ENCODE assay signal across 21 mouse cellular contexts in genomic region chr1:82274361-82274760, GRCm38 (mm10). TPM values are rescaled to one million over a fixed set of nuclear protein-coding genes. Genes with fewer than 3 reads are reported as not detected.
DNase-seq lines count a peak whose midpoint lies in the region; ATAC-seq and TF ChIP-seq lines count a peak whose summit lies in the region.
"Had no signal": no experiment of that assay in that cellular context is flagged by ENCODE, and none has a peak within 500 bp of the region (broad histone marks: within the 10 kb centered on the region; RNA-seq: fewer than 3 reads in every experiment).

No protein-coding gene starts in this region.

- no peak for DNase-seq in forebrain, embryonic 14.5 days (ENCODE audit: low spot score)
- no peak for DNase-seq in heart, postnatal 0 days (ENCODE audit: low spot score)
- no peak for DNase-seq in heart, postnatal 36 days
- DNase-seq in lung, postnatal 0 days (ENCODE audit: low spot score) = peak; percentile 55
- DNase-seq in lung, postnatal 36 days = no peak
- DNase-seq: adrenal gland, postnatal 36 days; cerebellum, adult 9-11 months; heart, adult 11 months; kidney, adult 8-10 months; lung, adult 18-20 months; thymus, postnatal 14 days had no signal

- WGBS in forebrain, embryonic 12.5 days = 26% methylated on average over 1 of the region's 1 CpGs
- 25% methylated on average over 1 of the region's 1 CpGs for WGBS in forebrain, embryonic 14.5 days
- WGBS in heart, postnatal 0 days = 27% methylated on average over 1 of the region's 1 CpGs
- 36% methylated on average over 1 of the region's 1 CpGs for WGBS in lung, postnatal 0 days
- 21% methylated on average over 1 of the region's 1 CpGs for WGBS in limb, embryonic 13.5 days
- WGBS in neural tube, embryonic 15.5 days = 13% methylated on average over 1 of the region's 1 CpGs

- H3K4me1 ChIP-seq in forebrain, embryonic 12.5 days = peaks cover 28% of the 10 kb centered on the region
- H3K4me1 ChIP-seq in forebrain, embryonic 14.5 days (ENCODE audit: control insufficient read depth, insufficient read depth, low read length) = peaks cover 7% of the 10 kb centered on the region
- H3K4me1 ChIP-seq in heart, postnatal 0 days (ENCODE audit: control insufficient read depth, insufficient read depth) = peaks cover 34% of the 10 kb centered on the region
- H3K4me1 ChIP-seq in lung, postnatal 0 days (ENCODE audit: insufficient read depth, low read depth, low read length) = peaks cover 7% of the 10 kb centered on the region; the same call in 1 of the 2 replicates
- H3K4me1 ChIP-seq in limb, embryonic 13.5 days = peaks cover 18% of the 10 kb centered on the region
- H3K4me1 ChIP-seq in neural tube, embryonic 15.5 days = peaks cover 12% of the 10 kb centered on the region

- intact Hi-C loops in heart, postnatal 36 days (cut with DNase I) = no loop called here

- 0 out of 2 replicates have a peak overlapping the region, but pooled peaks have one; percentile 17 for H3K4me2 ChIP-seq in forebrain, embryonic 12.5 days
- H3K4me2 ChIP-seq in forebrain, embryonic 14.5 days (ENCODE audit: low read length) = no peak overlapping the region
- H3K4me2 ChIP-seq in heart, postnatal 0 days (ENCODE audit: low read depth, low read length) = no peak overlapping the region
- H3K4me2 ChIP-seq in lung, postnatal 0 days (replicated peaks; ENCODE audit: low read depth, low read length) = no peak overlapping the region
- H3K4me2 ChIP-seq in limb, embryonic 13.5 days (replicated peaks) = 0 out of 2 replicates have a peak overlapping the region, but pooled peaks have one; percentile 3
- H3K4me2 ChIP-seq in neural tube, embryonic 15.5 days = no peak overlapping the region
- H3K4me2 ChIP-seq: hindbrain, embryonic 15.5 days had no signal

- peak overlapping the region; percentile 63 for H3K27ac ChIP-seq in forebrain, embryonic 12.5 days
- H3K27ac ChIP-seq in forebrain, embryonic 14.5 days (ENCODE audit: low read depth, low read length) = no peak overlapping the region
- H3K27ac ChIP-seq in heart, postnatal 0 days (ENCODE audit: low read depth) = peak overlapping the region; percentile 56
- H3K27ac ChIP-seq in lung, postnatal 0 days (ENCODE audit: low read length) = peak overlapping the region; percentile 26; the same call in 1 of the 2 replicates
- no peak overlapping the region; the same call in 1 of the 2 replicates for H3K27ac ChIP-seq in limb, embryonic 13.5 days
- H3K27ac ChIP-seq in neural tube, embryonic 15.5 days (replicated peaks) = no peak overlapping the region
- H3K27ac ChIP-seq: hindbrain, embryonic 15.5 days; layer of hippocampus, adult 2 months had no signal

- TF ChIP-seq CTCF in heart, postnatal 0 days (IDR thresholded peaks at IDR 0.05; ENCODE audit: low read depth) = no peak
- TF ChIP-seq CTCF in lung, postnatal 0 days (IDR thresholded peaks at IDR 0.05) = no peak

- H3K9me3 ChIP-seq in forebrain, embryonic 12.5 days = no peaks in the 10 kb centered on the region
- no peaks in the 10 kb centered on the region for H3K9me3 ChIP-seq in forebrain, embryonic 14.5 days (replicated peaks; ENCODE audit: control insufficient read depth, low read length)
- no peaks in the 10 kb centered on the region for H3K9me3 ChIP-seq in heart, postnatal 0 days (replicated peaks; ENCODE audit: control insufficient read depth, low read length)
- H3K9me3 ChIP-seq in lung, postnatal 0 days (ENCODE audit: low read length) = no peaks in the 10 kb centered on the region
- no peaks in the 10 kb centered on the region for H3K9me3 ChIP-seq in limb, embryonic 13.5 days
- no peaks in the 10 kb centered on the region for H3K9me3 ChIP-seq in neural tube, embryonic 15.5 days (replicated peaks)
- H3K9me3 ChIP-seq: hindbrain, embryonic 15.5 days; midbrain, embryonic 13.5 days had no signal

- 0 out of 2 replicates have a peak, but pooled peaks have one; percentile 31 for ATAC-seq in forebrain, embryonic 12.5 days (ENCODE audit: low FRiP score)
- ATAC-seq in forebrain, embryonic 14.5 days = no peak
- no peak for ATAC-seq in heart, postnatal 0 days (ENCODE audit: insufficient read depth, low read depth)
- peak; percentile 68 for ATAC-seq in lung, postnatal 0 days
- no peak for ATAC-seq in limb, embryonic 13.5 days (ENCODE audit: low FRiP score, low read depth)
- ATAC-seq in neural tube, embryonic 15.5 days (ENCODE audit: low FRiP score) = no peak
- ATAC-seq: Patski had no signal

- H3K36me3 ChIP-seq in forebrain, embryonic 12.5 days (replicated peaks) = peaks cover 34% of the 10 kb centered on the region
- H3K36me3 ChIP-seq in forebrain, embryonic 14.5 days (ENCODE audit: control insufficient read depth, insufficient read depth, low read length) = peaks cover 26% of the 10 kb centered on the region
- peaks cover 15% of the 10 kb centered on the region for H3K36me3 ChIP-seq in heart, postnatal 0 days (replicated peaks; ENCODE audit: control insufficient read depth, insufficient read depth, low read length)
- peaks cover 5% of the 10 kb centered on the region; the same call in 1 of the 2 replicates for H3K36me3 ChIP-seq in lung, postnatal 0 days (ENCODE audit: insufficient read depth, low read length)
- H3K36me3 ChIP-seq in limb, embryonic 13.5 days = peaks cover 40% of the 10 kb centered on the region
- H3K36me3 ChIP-seq in neural tube, embryonic 15.5 days = peaks cover 18% of the 10 kb centered on the region

- no peak overlapping the region for H3K4me3 ChIP-seq in forebrain, embryonic 12.5 days (replicated peaks)
- no peak overlapping the region for H3K4me3 ChIP-seq in forebrain, embryonic 14.5 days (ENCODE audit: low read depth, low read length)
- no peak overlapping the region for H3K4me3 ChIP-seq in heart, postnatal 0 days (ENCODE audit: low read depth, low read length)
- H3K4me3 ChIP-seq in lung, postnatal 0 days (ENCODE audit: low read depth, low read length) = no peak overlapping the region
- no peak overlapping the region for H3K4me3 ChIP-seq in limb, embryonic 13.5 days
- no peak overlapping the region for H3K4me3 ChIP-seq in neural tube, embryonic 15.5 days (replicated peaks)
- H3K4me3 ChIP-seq: erythroblast, embryonic 14.5 days; hindbrain, embryonic 15.5 days; layer of hippocampus, adult 2 months; midbrain, embryonic 13.5 days had no signal

- H3K27me3 ChIP-seq in forebrain, embryonic 12.5 days = no peaks in the 10 kb centered on the region
- no peaks in the 10 kb centered on the region for H3K27me3 ChIP-seq in forebrain, embryonic 14.5 days (replicated peaks; ENCODE audit: control insufficient read depth, insufficient read depth, low read length)
- H3K27me3 ChIP-seq in heart, postnatal 0 days (ENCODE audit: control insufficient read depth, insufficient read depth, low read length) = no peaks in the 10 kb centered on the region
- H3K27me3 ChIP-seq in lung, postnatal 0 days (replicated peaks; ENCODE audit: insufficient read depth, low read length) = no peaks in the 10 kb centered on the region
- H3K27me3 ChIP-seq in limb, embryonic 13.5 days = no peaks in the 10 kb centered on the region
- no peaks in the 10 kb centered on the region for H3K27me3 ChIP-seq in neural tube, embryonic 15.5 days (replicated peaks)
- H3K27me3 ChIP-seq: hindbrain, embryonic 15.5 days; midbrain, embryonic 13.5 days; Patski had no signal

- no peak for TF ChIP-seq EP300 in heart, postnatal 0 days (IDR thresholded peaks at IDR 0.05; ENCODE audit: low read depth)
- peak; percentile 30; the same call in 1 of the 2 replicates for TF ChIP-seq EP300 in lung, postnatal 0 days (IDR thresholded peaks at IDR 0.05)

- peak overlapping the region; percentile 33 for H3K9ac ChIP-seq in forebrain, embryonic 12.5 days
- no peak overlapping the region for H3K9ac ChIP-seq in forebrain, embryonic 14.5 days (ENCODE audit: low read length)
- H3K9ac ChIP-seq in heart, postnatal 0 days (replicated peaks; ENCODE audit: low read depth, low read length) = no peak overlapping the region
- no peak overlapping the region for H3K9ac ChIP-seq in lung, postnatal 0 days (replicated peaks; ENCODE audit: low read depth)
- no peak overlapping the region for H3K9ac ChIP-seq in limb, embryonic 13.5 days
- no peak overlapping the region for H3K9ac ChIP-seq in neural tube, embryonic 15.5 days (replicated peaks)
- H3K9ac ChIP-seq: hindbrain, embryonic 15.5 days; midbrain, embryonic 13.5 days had no signal

RNA-seq across cellular contexts. Expression of gene Irs1, which starts 16.9 kb away (rescaled TPM):
- polyA plus RNA-seq in forebrain, embryonic 12.5 days (2016; fragmentation: Nextera tagmentation; extraction: Ambion mirVana) = 17.8 and 18.3 TPM in 2 replicates
- polyA plus RNA-seq in forebrain, embryonic 14.5 days (2014; fragmentation: Nextera tagmentation; extraction: Ambion mirVana) = 6.3 and 7.7 TPM in 2 replicates
- 40.0 and 66.6 TPM in 2 replicates for total RNA-seq in heart, postnatal 0 days (2014; rRNA removed; ENCODE audit: low replicate concordance)
- polyA plus RNA-seq in heart, postnatal 0 days (2015; fragmentation: Nextera tagmentation; extraction: Ambion mirVana) = 4.4 and 4.7 TPM in 2 replicates
- 10 to 100 TPM; 36.6 to 41.5 TPM for total RNA-seq in heart, postnatal 36 days (2021)
- 4.7 and 5.9 TPM in 2 replicates for polyA plus RNA-seq in lung, postnatal 0 days (2015; fragmentation: Nextera tagmentation; extraction: Ambion mirVana)
- polyA plus RNA-seq in limb, embryonic 13.5 days (2015; fragmentation: Nextera tagmentation; extraction: Ambion mirVana) = 10.7 and 11.8 TPM in 2 replicates
- polyA plus RNA-seq in neural tube, embryonic 15.5 days (2015; fragmentation: Nextera tagmentation; extraction: Ambion mirVana) = 7.5 and 8.1 TPM in 2 replicates

RNA-seq across cellular contexts. Expression of gene Gm9747, which starts 41.4 kb away (rescaled TPM):
- polyA plus RNA-seq in forebrain, embryonic 12.5 days (2016; fragmentation: Nextera tagmentation; extraction: Ambion mirVana) = 37.0 and 38.2 TPM in 2 replicates
- polyA plus RNA-seq in forebrain, embryonic 14.5 days (2014; fragmentation: Nextera tagmentation; extraction: Ambion mirVana) = 27.9 and 28.5 TPM in 2 replicates
- not detected in 2 replicates for total RNA-seq in heart, postnatal 0 days (2014; rRNA removed; ENCODE audit: low replicate concordance)
- polyA plus RNA-seq in heart, postnatal 0 days (2015; fragmentation: Nextera tagmentation; extraction: Ambion mirVana) = 15.6 and 17.1 TPM in 2 replicates
- total RNA-seq in heart, postnatal 36 days (2021) = not detected
- 13.3 and 15.5 TPM in 2 replicates for polyA plus RNA-seq in lung, postnatal 0 days (2015; fragmentation: Nextera tagmentation; extraction: Ambion mirVana)
- 32.1 and 34.9 TPM in 2 replicates for polyA plus RNA-seq in limb, embryonic 13.5 days (2015; fragmentation: Nextera tagmentation; extraction: Ambion mirVana)
- 26.1 and 28.6 TPM in 2 replicates for polyA plus RNA-seq in neural tube, embryonic 15.5 days (2015; fragmentation: Nextera tagmentation; extraction: Ambion mirVana)
- total RNA-seq: adrenal gland, postnatal 36 days; layer of hippocampus, adult 2 months; left cerebral cortex, adult 18-20 months had no signal
- polyA plus RNA-seq: erythroblast, embryonic 14.5 days; spleen, adult 2 months had no signal

RNA-seq across cellular contexts. Expression of gene Rhbdd1, which starts 41.9 kb away (rescaled TPM):
- 8.9 and 10.4 TPM in 2 replicates for polyA plus RNA-seq in forebrain, embryonic 12.5 days (2016; fragmentation: Nextera tagmentation; extraction: Ambion mirVana)
- polyA plus RNA-seq in forebrain, embryonic 14.5 days (2014; fragmentation: Nextera tagmentation; extraction: Ambion mirVana) = 4.0 and 4.2 TPM in 2 replicates
- total RNA-seq in heart, postnatal 0 days (2014; rRNA removed; ENCODE audit: low replicate concordance) = 10.7 and 13.2 TPM in 2 replicates
- polyA plus RNA-seq in heart, postnatal 0 days (2015; fragmentation: Nextera tagmentation; extraction: Ambion mirVana) = 5.5 and 6.6 TPM in 2 replicates
- total RNA-seq in heart, postnatal 36 days (2021) = 10 to 100 TPM in 1 of 2 experiments, 1 to 10 TPM in 1; 9.5 to 12.1 TPM
- polyA plus RNA-seq in lung, postnatal 0 days (2015; fragmentation: Nextera tagmentation; extraction: Ambion mirVana) = 7.8 and 8.1 TPM in 2 replicates
- polyA plus RNA-seq in limb, embryonic 13.5 days (2015; fragmentation: Nextera tagmentation; extraction: Ambion mirVana) = 7.6 TPM in 2 replicates
- polyA plus RNA-seq in neural tube, embryonic 15.5 days (2015; fragmentation: Nextera tagmentation; extraction: Ambion mirVana) = 4.1 and 4.7 TPM in 2 replicates

Comparison
In these comparisons a context has a peak if more than half of its experiments do, and no peak if none do; other contexts are left out.
1. ATAC-seq: peak in forebrain, embryonic 12.5 days (single experiment) and lung, postnatal 0 days (single experiment); none in forebrain, embryonic 14.5 days (single experiment), heart, postnatal 0 days (single experiment), limb, embryonic 13.5 days (single experiment) and neural tube, embryonic 15.5 days (single experiment).
2. H3K27ac ChIP-seq: peak in forebrain, embryonic 12.5 days (single experiment), heart, postnatal 0 days (single experiment) and lung, postnatal 0 days (single experiment); none in forebrain, embryonic 14.5 days (single experiment), limb, embryonic 13.5 days (single experiment) and neural tube, embryonic 15.5 days (single experiment).
3. H3K4me2 ChIP-seq: peak in forebrain, embryonic 12.5 days (single experiment) and limb, embryonic 13.5 days (single experiment); none in forebrain, embryonic 14.5 days (single experiment), heart, postnatal 0 days (single experiment), lung, postnatal 0 days (single experiment) and neural tube, embryonic 15.5 days (single experiment).